Mouse (Mus musculus) bone marrow, adult 2 months (tissue): ENCODE measurements around the gene Rab11b.

Experiments
- CTCF ChIP-seq: fragments of 200-500 bp; IDR thresholded peaks from 2 replicates; pipeline ENCODE4 v1.5.1; 2011; ENCODE audit warnings: low read length, control low read depth; ENCODE audit not compliant: control insufficient read depth, insufficient read depth
- POLR2A ChIP-seq: fragments of 200-500 bp; IDR thresholded peaks from 2 replicates; pipeline ENCODE4 v1.6.1; 2011; ENCODE audit warnings: low read depth, mild to moderate bottlenecking, control low read depth, low read length, borderline replicate concordance; ENCODE audit not compliant: control insufficient read depth

DNA sequence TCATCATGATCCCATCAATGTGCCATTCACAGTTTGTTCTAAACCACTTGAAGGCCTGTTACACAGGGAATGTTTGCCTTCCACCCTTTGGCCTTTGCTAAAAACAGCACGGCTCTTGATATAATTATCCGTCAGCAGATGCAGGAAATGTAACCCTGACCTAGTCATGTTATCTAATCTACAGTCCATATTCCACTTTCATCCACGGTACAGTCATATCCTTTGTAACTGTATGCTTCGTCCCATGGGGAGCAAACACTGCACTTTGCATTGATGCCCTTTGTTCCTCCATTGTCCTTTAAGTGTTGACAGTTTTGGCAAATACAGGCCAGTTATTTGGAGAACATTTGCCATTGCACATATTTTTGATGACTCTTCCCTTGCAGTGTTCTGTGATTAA, 28.4 kb upstream of the Rab11b start:
- TF ChIP-seq POLR2A: no peak
- TF ChIP-seq CTCF: no peak
